Mouse (Mus musculus) activated CD4-positive, CD25-positive, alpha-beta regulatory T cell, adult 4 months (primary cell): ENCODE measurements around the gene Ddx55. TPM values are rescaled to one million over a fixed set of nuclear protein-coding genes. Genes with fewer than 3 reads are reported as not detected.

ENCODE experiments used
- ATAC-seq: one replicate; pipeline ENCODE4 v1.8.0; 2017
- polyA plus RNA-seq, 2 experiments: library from polyadenylated mRNA; unstranded; fragments of 100-300 nt; shearing (Covaris generic); gene quantifications; one replicate each; pipeline ENCODE4 v1.2.1; 2017

Ddx55 gene
- polyA plus RNA-seq, result 10 to 100 TPM; 16.3 to 16.6 TPM

- ATAC-seq, result peak; percentile 94
Measured at GRCm38 (mm10) chr5:124552558-124553307, at the start of gene Ddx55. TSS of gene Ddx55 (plus strand) at chr5:124552864.

DNA sequence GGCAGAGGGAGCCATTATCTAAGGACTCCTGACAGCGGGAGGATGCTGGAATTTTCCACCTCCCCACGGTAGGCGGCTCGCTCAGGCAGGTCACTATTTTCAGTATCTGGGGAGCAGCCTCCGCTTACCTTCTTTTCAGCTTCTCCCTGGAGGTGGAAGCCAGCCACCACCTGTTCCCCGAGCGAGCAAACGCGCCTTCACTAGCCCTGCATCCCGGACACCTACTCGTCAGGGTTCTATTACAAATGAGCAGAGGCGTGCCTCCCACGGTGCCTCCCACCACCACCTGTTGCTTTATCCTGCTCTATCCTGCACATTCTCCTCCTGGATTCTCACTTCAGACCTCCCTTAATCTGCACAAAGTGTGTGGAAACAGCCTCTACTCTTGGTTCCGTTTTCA is 48.9 kb upstream of the Ddx55 start:
- ATAC-seq, result no peak

GRCm38 (mm10) chr5:124505235-124505634 is 47.4 kb upstream of the Ddx55 start:
- ATAC-seq, result no peak

GRCm38 (mm10) chr5:124506731-124507359 is 45.8 kb upstream of the Ddx55 start:
- no peak for ATAC-seq

DNA sequence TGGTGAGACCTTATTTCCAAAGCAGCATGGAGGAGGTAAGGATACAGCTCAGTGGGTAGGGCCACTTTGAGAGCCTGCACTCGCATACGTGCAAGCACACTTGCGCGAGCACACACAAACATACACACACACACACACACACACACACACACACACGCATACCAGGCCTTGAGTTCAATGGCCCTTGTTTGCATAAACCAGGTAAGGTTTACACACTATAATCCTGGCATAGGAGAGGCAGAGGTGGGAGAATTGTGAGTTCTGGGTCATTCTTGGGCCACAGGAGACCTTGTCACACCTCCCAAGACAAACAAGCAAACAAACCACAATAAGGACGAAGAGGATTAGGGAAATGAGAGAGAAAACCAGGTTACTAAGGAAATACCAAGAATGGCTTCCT is 43.5 kb upstream of the Ddx55 start:
- ATAC-seq, result no peak

- no peak for ATAC-seq
Measured at GRCm38 (mm10) chr5:124509742-124510237, 42.9 kb upstream of the Ddx55 start.

- ATAC-seq, result no peak
Measured at GRCm38 (mm10) chr5:124510536-124511050, 42.1 kb upstream of the Ddx55 start.

GRCm38 (mm10) chr5:124515789-124516188 is 36.9 kb upstream of the Ddx55 start:
- no peak for ATAC-seq

DNA sequence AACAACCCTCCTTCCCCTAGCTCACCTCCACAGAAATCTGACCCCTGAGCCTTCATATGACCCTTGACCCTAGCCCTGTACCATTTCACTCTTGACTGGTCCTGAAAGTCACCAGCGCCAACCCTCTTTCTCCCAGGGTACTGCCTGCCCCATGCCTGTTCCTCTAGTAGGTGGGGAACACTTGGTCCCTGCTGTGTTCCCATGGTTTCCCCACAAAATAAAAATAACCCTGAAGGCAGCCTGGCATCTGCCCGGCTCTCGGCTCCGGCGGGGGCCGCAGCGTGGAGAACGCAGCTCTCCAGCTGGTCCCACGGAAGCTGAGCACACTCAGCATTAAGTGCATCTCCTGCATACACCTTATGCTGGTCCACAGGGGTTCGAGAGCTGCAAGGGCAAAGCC is 34.0 kb upstream of the Ddx55 start:
- no peak for ATAC-seq

GRCm38 (mm10) chr5:124521588-124521987 is 31.1 kb upstream of the Ddx55 start:
- no peak for ATAC-seq

DNA sequence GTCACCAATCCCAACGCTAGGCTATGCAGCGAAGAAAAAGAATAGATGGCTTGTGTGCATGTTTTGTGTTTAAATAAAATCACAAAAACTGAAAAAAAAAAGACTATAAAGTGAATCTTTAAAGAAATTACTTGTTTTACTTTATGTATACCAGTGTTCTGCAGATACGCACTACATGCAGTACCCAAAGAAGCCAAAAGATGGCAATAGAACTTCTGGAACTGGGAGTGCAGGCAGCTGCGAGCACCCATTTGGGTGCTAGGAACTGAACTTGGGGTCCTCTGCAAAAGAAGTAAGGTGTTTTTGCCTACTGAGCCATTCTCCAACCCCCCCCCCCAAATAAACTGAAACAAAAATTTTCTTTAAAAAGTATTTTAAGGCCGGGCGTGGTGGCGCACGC is 29.6 kb upstream of the Ddx55 start:
- ATAC-seq, result no peak

GRCm38 (mm10) chr5:124524943-124525342 is 27.7 kb upstream of the Ddx55 start:
- ATAC-seq, result no peak

DNA sequence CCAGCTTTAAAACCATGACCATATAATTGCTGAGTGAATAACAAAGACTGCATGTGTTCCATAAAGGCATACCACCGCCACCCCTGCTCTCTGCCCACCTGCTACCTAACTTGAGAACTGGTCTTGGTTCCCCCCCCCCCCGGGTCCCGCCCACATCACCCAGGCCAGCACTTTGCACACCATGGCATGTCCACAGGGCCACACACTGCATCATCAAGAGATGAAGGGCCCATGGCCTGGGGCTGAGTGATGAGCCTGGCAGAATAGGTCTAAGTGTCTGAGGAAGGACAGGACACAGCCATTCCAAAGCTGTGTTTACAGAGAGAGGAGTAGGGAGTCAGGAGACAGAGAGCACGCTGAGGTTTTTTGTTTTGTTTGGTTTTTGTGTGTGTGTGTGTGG is 24.3 kb upstream of the Ddx55 start:
- ATAC-seq, result no peak

DNA sequence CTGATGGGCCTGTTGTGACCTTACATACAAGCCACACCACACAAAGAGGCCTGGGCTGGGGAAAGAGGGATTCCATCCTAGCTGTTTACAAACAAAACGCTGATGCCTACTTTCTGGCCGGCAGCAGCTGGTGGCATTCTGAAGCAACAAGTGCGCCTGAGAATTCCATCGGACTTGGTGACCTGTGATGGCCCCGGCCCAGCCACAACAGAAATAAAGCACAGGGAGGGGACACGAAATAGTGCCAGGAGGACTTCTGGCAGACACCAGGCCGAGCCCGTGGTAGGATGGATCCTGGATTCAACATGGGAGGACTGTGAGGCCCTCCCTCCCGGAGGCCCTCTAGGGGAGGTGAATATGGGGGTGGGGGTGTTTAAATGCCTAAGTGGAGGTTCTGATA is 23.9 kb upstream of the Ddx55 start:
- ATAC-seq, result no peak

GRCm38 (mm10) chr5:124529191-124529651 is 23.4 kb upstream of the Ddx55 start:
- no peak for ATAC-seq

- ATAC-seq, result no peak
Measured at GRCm38 (mm10) chr5:124529697-124530096, 23.0 kb upstream of the Ddx55 start.

- peak; percentile 77 for ATAC-seq
Measured at GRCm38 (mm10) chr5:124530655-124531582, 21.7 kb upstream of the Ddx55 start, which contains the start of gene Rilpl1. TSS of gene Rilpl1 (minus strand) at chr5:124531391.

DNA sequence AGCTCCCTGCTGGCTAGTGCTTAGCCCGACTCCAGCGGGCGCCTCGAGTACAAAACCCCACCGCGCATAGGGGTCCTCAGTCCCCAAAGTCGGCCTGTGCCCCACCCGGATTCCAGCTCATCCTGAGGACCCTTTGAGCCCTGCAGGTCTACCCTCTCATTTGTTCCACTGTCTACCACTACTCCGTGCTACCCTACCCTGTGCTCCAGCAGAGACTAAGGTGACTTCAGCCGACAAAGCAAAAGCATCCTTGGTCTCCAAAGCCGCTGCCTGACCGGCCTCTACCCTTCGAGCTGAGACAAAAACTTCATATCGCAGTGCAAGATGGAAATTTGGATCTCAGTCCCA is 21.1 kb upstream of the Ddx55 start:
- ATAC-seq, result no peak

- no peak for ATAC-seq
Measured at GRCm38 (mm10) chr5:124532451-124532850, 20.2 kb upstream of the Ddx55 start.

DNA sequence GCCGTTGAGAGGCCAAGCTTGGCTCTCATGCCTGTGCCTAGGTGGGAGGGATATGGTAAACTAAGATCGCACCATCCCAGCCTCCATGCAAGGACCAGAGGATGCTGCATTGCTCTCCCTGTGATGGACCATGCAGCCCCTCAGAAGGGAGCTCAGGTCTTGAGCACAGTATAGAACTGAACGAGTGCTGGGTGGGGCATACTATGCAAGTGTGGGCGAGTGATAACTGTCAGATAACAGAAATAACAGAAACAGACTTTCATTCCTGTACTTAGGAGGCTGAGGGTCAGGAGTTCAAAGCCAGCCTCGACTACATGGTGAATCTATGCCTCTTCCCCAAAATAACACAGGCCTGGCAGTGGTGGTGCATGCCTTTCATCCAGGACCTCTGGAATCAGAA is 17.6 kb upstream of the Ddx55 start:
- no peak for ATAC-seq

GRCm38 (mm10) chr5:124536776-124537175 is 15.9 kb upstream of the Ddx55 start:
- ATAC-seq, result no peak
